Mouse (Mus musculus) small intestine, adult 2 months (tissue): ENCODE data around the gene Tssk6. TPM values are rescaled to one million over a fixed set of nuclear protein-coding genes. Genes with fewer than 3 reads are reported as not detected.
A peak's percentile ranks its signal among the peaks of the same experiment; 100 is the strongest.

Experiments used
- H3K27ac ChIP-seq: fragments of 200-500 bp; 2 replicates; pipeline ENCODE4 v1.5.1; 2012; ENCODE audit warnings: low read depth, low read length, control low read depth, inconsistent platforms; ENCODE audit not compliant: insufficient read depth
- H3K27me3 ChIP-seq: fragments of 200-500 bp; 2 replicates; pipeline ENCODE4 v1.6.1; 2012; ENCODE audit warnings: mild to moderate bottlenecking, moderate library complexity, low read length, inconsistent platforms; ENCODE audit not compliant: control insufficient read depth, insufficient read depth
- H3K36me3 ChIP-seq: fragments of 200-500 bp; 2 replicates; pipeline ENCODE4 v1.6.1; 2012; ENCODE audit warnings: mild to moderate bottlenecking, low read length, control low read depth, inconsistent platforms; ENCODE audit not compliant: control insufficient read depth, insufficient read depth
- H3K4me1 ChIP-seq: fragments of 200-500 bp; 2 replicates; pipeline ENCODE4 v1.6.1; 2012; ENCODE audit warnings: low read length, inconsistent platforms, mixed read lengths; ENCODE audit not compliant: control insufficient read depth, insufficient read depth, insufficient read length
- H3K4me3 ChIP-seq: fragments of 200-500 bp; 2 replicates; pipeline ENCODE4 v1.5.1; 2012; ENCODE audit warnings: low read depth, mild to moderate bottlenecking, control low read depth, inconsistent platforms, low read length, moderate library complexity
- CTCF ChIP-seq: fragments of 200-500 bp; IDR thresholded peaks from 2 replicates; pipeline ENCODE4 v1.5.1; 2012; ENCODE audit warnings: low read depth, mild to moderate bottlenecking, control low read depth, inconsistent platforms, low read length, moderate library complexity, mixed read lengths; ENCODE audit not compliant: insufficient replicate concordance, insufficient read length; ENCODE audit errors: extremely low read depth
- POLR2A ChIP-seq: fragments of 200-500 bp; IDR thresholded peaks from 2 replicates; pipeline ENCODE4 v1.6.1; 2012; ENCODE audit warnings: low read depth, mild to moderate bottlenecking, control low read depth, inconsistent platforms, low read length, moderate library complexity
- WGBS: fragments of 180-500 bp; shearing (Covaris S2); methylation state at CpG from one replicate; pipeline ENCODE4 v1.1.7; 2018; 5-methylcytosine and 5-hydroxymethylcytosine counted together
- polyA plus RNA-seq: library from polyadenylated mRNA; depleted of rRNA; stranded (reverse); fragments of >200 nt; gene quantifications from 2 replicates; pipeline ENCODE4 v1.2.3, GENCODE M21; 2012

The Tssk6 gene
- polyA plus RNA-seq, 1 experiment, result 1.9 TPM

GRCm38 (mm10) chr8:69895772-69896451 is 6.1 kb upstream of the Tssk6 start:
- Histone ChIP-seq H3K4me3 (no peak overlapping the region), H3K27ac (no peak overlapping the region), H3K27me3 (no peaks in the 10 kb centered on the region), H3K36me3 (peaks cover 24% of the 10 kb centered on the region), H3K4me1 (peaks cover 8% of the 10 kb centered on the region)
- WGBS, result 76% methylated on average over 4 of the region's 4 CpGs
- TF ChIP-seq POLR2A, result no peak
- TF ChIP-seq CTCF, result no peak

GRCm38 (mm10) chr8:69897857-69898256 is 4.1 kb upstream of the Tssk6 start:
- no peak overlapping the region for H3K27ac ChIP-seq

GRCm38 (mm10) chr8:69899876-69900275 is 2.1 kb upstream of the Tssk6 start:
- Histone ChIP-seq H3K4me3 (no peak overlapping the region), H3K4me1 (peaks cover 18% of the 10 kb centered on the region), H3K27me3 (no peaks in the 10 kb centered on the region), H3K36me3 (peaks cover 5% of the 10 kb centered on the region; the same call in 1 of the 2 replicates), H3K27ac (no peak overlapping the region)
- TF ChIP-seq CTCF (no peak), POLR2A (no peak)
- 73% methylated on average over 2 of the region's 2 CpGs for WGBS

More at GRCm38 (mm10) chr8:69897857-69898256, 4.1 kb upstream of the Tssk6 start:
- no peak overlapping the region for H3K4me3 ChIP-seq
- H3K27me3 ChIP-seq, result no peaks in the 10 kb centered on the region
- WGBS, result 83% methylated on average over 6 of the region's 6 CpGs
- peaks cover 17% of the 10 kb centered on the region for H3K4me1 ChIP-seq
- TF ChIP-seq POLR2A (no peak), CTCF (no peak)
- H3K36me3 ChIP-seq, result peaks cover 21% of the 10 kb centered on the region; the same call in 1 of the 2 replicates

GRCm38 (mm10) chr8:69900895-69901451 is 1.0 kb upstream of the Tssk6 start:
- Histone ChIP-seq H3K27ac (peak overlapping the region; percentile 86), H3K36me3 (peaks cover 4% of the 10 kb centered on the region; the same call in 1 of the 2 replicates), H3K4me3 (peak overlapping the region; percentile 90), H3K27me3 (no peaks in the 10 kb centered on the region), H3K4me1 (peaks cover 18% of the 10 kb centered on the region)
- 9% methylated on average over 12 of the region's 12 CpGs for WGBS
- no peak for TF ChIP-seq POLR2A
- no peak for TF ChIP-seq CTCF

GRCm38 (mm10) chr8:69901484-69902162 is 361 bp upstream of the Tssk6 start:
- TF ChIP-seq POLR2A (peak; percentile 83; the same call in 1 of the 2 replicates), CTCF (peak; percentile 83)
- no peaks in the 10 kb centered on the region for H3K27me3 ChIP-seq
- H3K36me3 ChIP-seq, result peaks cover 3% of the 10 kb centered on the region; the same call in 1 of the 2 replicates
- WGBS, result under 1% methylated on average over 41 of the region's 41 CpGs
- H3K4me3 ChIP-seq, result peak overlapping the region; percentile 90
- H3K4me1 ChIP-seq, result peaks cover 18% of the 10 kb centered on the region
- peak overlapping the region; percentile 86 for H3K27ac ChIP-seq

GRCm38 (mm10) chr8:69903063-69903542 is 1.1 kb downstream of the Tssk6 start:
- peaks cover 15% of the 10 kb centered on the region for H3K4me1 ChIP-seq
- WGBS, result under 1% methylated on average over 45 of the region's 45 CpGs
- peaks cover 2% of the 10 kb centered on the region; the same call in 1 of the 2 replicates for H3K36me3 ChIP-seq
- no peaks in the 10 kb centered on the region for H3K27me3 ChIP-seq
- H3K4me3 ChIP-seq, result peak overlapping the region; percentile 90
- TF ChIP-seq CTCF (0 out of 2 replicates have a peak, but pooled peaks have one; percentile 5), POLR2A (peak; percentile 59)
- peak overlapping the region; percentile 86 for H3K27ac ChIP-seq
